Mouse (Mus musculus): ENCODE measurements around the gene Hspb3.

DNA sequence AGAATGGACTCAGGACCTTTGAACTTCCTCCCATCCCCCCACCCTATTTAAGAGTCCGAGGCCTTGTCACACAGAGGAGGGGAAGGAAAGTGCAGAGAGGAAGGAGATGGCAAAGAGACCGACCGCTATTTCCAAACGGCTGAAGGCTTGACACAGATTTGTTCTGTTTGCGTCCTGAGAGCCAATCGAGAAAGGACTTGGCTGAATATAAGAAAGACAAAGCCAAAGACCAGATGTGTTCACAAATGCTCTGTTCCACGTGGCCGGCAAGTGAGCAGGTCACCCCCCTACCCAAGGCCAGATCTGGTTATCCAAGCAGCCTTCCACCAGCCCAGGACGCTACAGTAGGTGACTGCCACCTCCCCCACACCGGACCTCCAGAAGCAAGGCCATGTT is 47.9 kb downstream of the Hspb3 start:
- TF ChIP-seq POLR2A (IDR thresholded peaks at IDR 0.05; ENCODE audit: borderline replicate concordance, low read depth, low read length) (no peak), CTCF (IDR thresholded peaks at IDR 0.05; ENCODE audit: low read depth, low read length) (no peak)

Data from bone marrow macrophage, adult 2 months (primary cell).